Mouse (Mus musculus) liver, adult 2 months (tissue): ENCODE measurements around the gene Ebi3.

Source experiments
- CTCF ChIP-seq: fragments of 200-500 bp; IDR thresholded peaks from 2 replicates; pipeline ENCODE4 v1.5.1; 2011; ENCODE audit warnings: low read depth, low read length, control low read depth
- POLR2A ChIP-seq: fragments of 200-500 bp; IDR thresholded peaks from 2 replicates; pipeline ENCODE4 v1.6.1; 2011; ENCODE audit warnings: low read length, control low read depth; ENCODE audit not compliant: insufficient read depth; ENCODE audit errors: extremely low read depth

DNA sequence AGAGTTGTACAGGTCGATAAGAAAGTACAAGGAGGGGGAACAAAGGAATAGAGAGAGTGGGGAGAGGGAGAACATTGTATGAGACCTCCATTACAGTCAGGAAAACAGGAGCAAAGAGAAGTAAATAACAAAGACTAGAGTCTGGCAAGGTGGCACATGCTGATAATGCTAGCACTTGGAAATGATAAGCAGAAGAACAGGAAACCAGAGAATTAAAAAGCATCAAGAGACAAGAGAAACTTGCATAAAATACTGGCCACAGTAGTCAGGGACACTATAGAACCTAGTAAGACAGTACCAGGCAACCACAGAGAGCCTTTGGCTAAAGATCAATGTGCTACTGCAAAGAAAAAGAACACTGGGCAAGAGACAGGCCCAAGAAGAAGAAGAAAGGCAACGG is 19.8 kb upstream of the Ebi3 start:
- TF ChIP-seq CTCF (no peak), POLR2A (no peak)
